Mouse (Mus musculus): ENCODE measurements around the gene Trpm3. TPM values are rescaled to one million over a fixed set of nuclear protein-coding genes. Genes with fewer than 3 reads are reported as not detected.

The Trpm3 gene
- polyA plus RNA-seq, 1 experiment from 2014 or later, result 1.9 TPM

- Histone ChIP-seq H3K27ac (ENCODE audit: low read depth) (no peak overlapping the region), H3K36me3 (ENCODE audit: insufficient read depth) (no peaks in the 10 kb centered on the region), H3K9ac (no peak overlapping the region), H3K4me1 (ENCODE audit: insufficient read depth) (no peaks in the 10 kb centered on the region), H3K27me3 (ENCODE audit: insufficient read depth, low read length) (no peaks in the 10 kb centered on the region), H3K4me3 (ENCODE audit: low read depth, low read length) (no peak overlapping the region), H3K9me3 (ENCODE audit: low read depth, low read length) (no peaks in the 10 kb centered on the region), H3K4me2 (no peak overlapping the region)
- DNase-seq (no peak), ATAC-seq (ENCODE audit: insufficient read depth) (no peak)
- 74% methylated on average over 7 of the region's 7 CpGs for WGBS
- no peak for TF ChIP-seq CTCF (IDR thresholded peaks at IDR 0.05; ENCODE audit: low read depth)
Measured at GRCm38 (mm10) chr19:22780192-22780843, 641.5 kb downstream of the Trpm3 start.

- no peak for TF ChIP-seq CTCF (IDR thresholded peaks at IDR 0.05; ENCODE audit: low read depth)
- no peaks in the 10 kb centered on the region for H3K36me3 ChIP-seq (ENCODE audit: insufficient read depth)
- no peak overlapping the region for H3K9ac ChIP-seq
- DNase-seq, result no peak
- ATAC-seq (ENCODE audit: insufficient read depth), result no peak
- no peak overlapping the region for H3K4me3 ChIP-seq (ENCODE audit: low read depth, low read length)
- no peaks in the 10 kb centered on the region for H3K4me1 ChIP-seq (ENCODE audit: insufficient read depth)
- H3K27me3 ChIP-seq (ENCODE audit: insufficient read depth, low read length), result no peaks in the 10 kb centered on the region
- H3K9me3 ChIP-seq (ENCODE audit: low read depth, low read length), result no peaks in the 10 kb centered on the region
- no peak overlapping the region for H3K27ac ChIP-seq (ENCODE audit: low read depth)
- H3K4me2 ChIP-seq, result no peak overlapping the region
Measured at GRCm38 (mm10) chr19:22781579-22781978, 642.7 kb downstream of the Trpm3 start.

GRCm38 (mm10) chr19:22783745-22784144 lies 644.9 kb downstream of the Trpm3 start:
- no peak for TF ChIP-seq CTCF (IDR thresholded peaks at IDR 0.05; ENCODE audit: low read depth)
- ATAC-seq (ENCODE audit: insufficient read depth) (no peak), DNase-seq (no peak)
- no peak overlapping the region for H3K27ac ChIP-seq (ENCODE audit: low read depth)
- no peaks in the 10 kb centered on the region for H3K4me1 ChIP-seq (ENCODE audit: insufficient read depth)
- H3K9ac ChIP-seq, result no peak overlapping the region
- no peaks in the 10 kb centered on the region for H3K9me3 ChIP-seq (ENCODE audit: low read depth, low read length)
- H3K4me3 ChIP-seq (ENCODE audit: low read depth, low read length), result no peak overlapping the region
- 81% methylated on average over 2 of the region's 2 CpGs for WGBS
- no peaks in the 10 kb centered on the region for H3K36me3 ChIP-seq (ENCODE audit: insufficient read depth)
- no peak overlapping the region for H3K4me2 ChIP-seq
- H3K27me3 ChIP-seq (ENCODE audit: insufficient read depth, low read length), result no peaks in the 10 kb centered on the region

- no peaks in the 10 kb centered on the region for H3K36me3 ChIP-seq (ENCODE audit: insufficient read depth)
- no peak overlapping the region for H3K4me3 ChIP-seq (ENCODE audit: low read depth, low read length)
- WGBS, result 78% methylated on average over 3 of the region's 3 CpGs
- no peaks in the 10 kb centered on the region for H3K9me3 ChIP-seq (ENCODE audit: low read depth, low read length)
- no peak overlapping the region for H3K9ac ChIP-seq
- TF ChIP-seq CTCF (IDR thresholded peaks at IDR 0.05; ENCODE audit: low read depth), result no peak
- no peaks in the 10 kb centered on the region for H3K4me1 ChIP-seq (ENCODE audit: insufficient read depth)
- DNase-seq, result no peak
- no peak overlapping the region for H3K4me2 ChIP-seq
- no peaks in the 10 kb centered on the region for H3K27me3 ChIP-seq (ENCODE audit: insufficient read depth, low read length)
- no peak overlapping the region for H3K27ac ChIP-seq (ENCODE audit: low read depth)
- ATAC-seq (ENCODE audit: insufficient read depth), result no peak
Measured at GRCm38 (mm10) chr19:22789753-22790152, 650.9 kb downstream of the Trpm3 start.

- TF ChIP-seq CTCF (IDR thresholded peaks at IDR 0.05; ENCODE audit: low read depth), result no peak
Measured at GRCm38 (mm10) chr19:22796996-22797395, 658.1 kb downstream of the Trpm3 start.

GRCm38 (mm10) chr19:22800471-22800870 lies 661.6 kb downstream of the Trpm3 start:
- ATAC-seq (ENCODE audit: insufficient read depth) (no peak), DNase-seq (peak; percentile 4)
- Histone ChIP-seq H3K4me2 (no peak overlapping the region), H3K4me3 (ENCODE audit: low read depth, low read length) (no peak overlapping the region), H3K9ac (no peak overlapping the region), H3K27me3 (ENCODE audit: insufficient read depth, low read length) (no peaks in the 10 kb centered on the region), H3K4me1 (ENCODE audit: insufficient read depth) (no peaks in the 10 kb centered on the region), H3K27ac (ENCODE audit: low read depth) (no peak overlapping the region), H3K36me3 (ENCODE audit: insufficient read depth) (no peaks in the 10 kb centered on the region), H3K9me3 (ENCODE audit: low read depth, low read length) (no peaks in the 10 kb centered on the region)
- WGBS, result 27% methylated on average over 5 of the region's 5 CpGs
- no peak for TF ChIP-seq CTCF (IDR thresholded peaks at IDR 0.05; ENCODE audit: low read depth)

More at GRCm38 (mm10) chr19:22796996-22797395, 658.1 kb downstream of the Trpm3 start:
- DNase-seq (no peak), ATAC-seq (ENCODE audit: insufficient read depth) (no peak)
- Histone ChIP-seq H3K9ac (no peak overlapping the region), H3K4me2 (no peak overlapping the region), H3K27ac (ENCODE audit: low read depth) (no peak overlapping the region), H3K4me3 (ENCODE audit: low read depth, low read length) (no peak overlapping the region), H3K27me3 (ENCODE audit: insufficient read depth, low read length) (no peaks in the 10 kb centered on the region), H3K36me3 (ENCODE audit: insufficient read depth) (no peaks in the 10 kb centered on the region), H3K4me1 (ENCODE audit: insufficient read depth) (no peaks in the 10 kb centered on the region), H3K9me3 (ENCODE audit: low read depth, low read length) (no peaks in the 10 kb centered on the region)
- 78% methylated on average over 2 of the region's 2 CpGs for WGBS

- no peak overlapping the region for H3K9ac ChIP-seq
- no peak overlapping the region for H3K4me2 ChIP-seq
- H3K36me3 ChIP-seq (ENCODE audit: insufficient read depth), result no peaks in the 10 kb centered on the region
Measured at GRCm38 (mm10) chr19:22803396-22803795, 664.5 kb downstream of the Trpm3 start.

More at GRCm38 (mm10) chr19:22803396-22803795, 664.5 kb downstream of the Trpm3 start:
- Histone ChIP-seq H3K4me3 (ENCODE audit: low read depth, low read length) (no peak overlapping the region), H3K27ac (ENCODE audit: low read depth) (no peak overlapping the region), H3K27me3 (ENCODE audit: insufficient read depth, low read length) (no peaks in the 10 kb centered on the region), H3K4me1 (ENCODE audit: insufficient read depth) (no peaks in the 10 kb centered on the region), H3K9me3 (ENCODE audit: low read depth, low read length) (no peaks in the 10 kb centered on the region)
- TF ChIP-seq CTCF (IDR thresholded peaks at IDR 0.05; ENCODE audit: low read depth), result no peak
- no peak for ATAC-seq (ENCODE audit: insufficient read depth)
- no peak for DNase-seq

Measured in lung, embryonic 14.5 days (tissue).